Mouse (Mus musculus): ENCODE data around the gene Nkain4. TPM values are rescaled to one million over a fixed set of nuclear protein-coding genes. Genes with fewer than 3 reads are reported as not detected.
A peak's percentile ranks its signal among the peaks of the same experiment; 100 is the strongest.

The Nkain4 gene
- polyA plus RNA-seq (2012; rRNA removed), result 2.1 and 4.8 TPM in 2 replicates

- TF ChIP-seq CTCF (IDR thresholded peaks at IDR 0.05; ENCODE audit: extremely low read depth, insufficient read length, insufficient replicate concordance, low read depth, low read length) (0 out of 2 replicates have a peak, but pooled peaks have one; percentile 8), POLR2A (IDR thresholded peaks at IDR 0.05; ENCODE audit: low read depth, low read length) (no peak)
- H3K4me3 ChIP-seq (ENCODE audit: low read depth, low read length), result peak within 1 kb of the TSS; percentile 62
- 2% methylated on average over 52 of the region's 52 CpGs for WGBS
- no peaks in the 10 kb centered on the region for H3K36me3 ChIP-seq (ENCODE audit: control insufficient read depth, insufficient read depth, low read length)
- no peaks in the 10 kb centered on the region for H3K4me1 ChIP-seq (ENCODE audit: control insufficient read depth, insufficient read depth, insufficient read length, low read length)
- 0 out of 2 replicates have a peak, but pooled peaks cover 7% of the 10 kb centered on the region for H3K27me3 ChIP-seq (ENCODE audit: control insufficient read depth, insufficient read depth, low read length)
- no peak within 1 kb of the TSS for H3K27ac ChIP-seq (ENCODE audit: insufficient read depth, low read depth, low read length)
Measured at GRCm38 (mm10) chr2:180954061-180955047, at the start of gene Nkain4. Nkain4 (minus strand) TSS chr2:180954699.

GRCm38 (mm10) chr2:180996905-180997304 lies 42.4 kb upstream of the Nkain4 start:
- Histone ChIP-seq H3K4me1 (ENCODE audit: control insufficient read depth, insufficient read depth, insufficient read length, low read length) (no peaks in the 10 kb centered on the region), H3K36me3 (ENCODE audit: control insufficient read depth, insufficient read depth, low read length) (no peaks in the 10 kb centered on the region), H3K4me3 (ENCODE audit: low read depth, low read length) (no peak overlapping the region), H3K27me3 (ENCODE audit: control insufficient read depth, insufficient read depth, low read length) (no peaks in the 10 kb centered on the region), H3K27ac (ENCODE audit: insufficient read depth, low read depth, low read length) (no peak overlapping the region)
- 69% methylated on average over 3 of the region's 3 CpGs for WGBS
- TF ChIP-seq POLR2A (IDR thresholded peaks at IDR 0.05; ENCODE audit: low read depth, low read length) (no peak), CTCF (IDR thresholded peaks at IDR 0.05; ENCODE audit: extremely low read depth, insufficient read length, insufficient replicate concordance, low read depth, low read length) (no peak)

GRCm38 (mm10) chr2:180996436-180996835 lies 41.9 kb upstream of the Nkain4 start:
- Histone ChIP-seq H3K4me3 (ENCODE audit: low read depth, low read length) (no peak overlapping the region), H3K36me3 (ENCODE audit: control insufficient read depth, insufficient read depth, low read length) (no peaks in the 10 kb centered on the region), H3K4me1 (ENCODE audit: control insufficient read depth, insufficient read depth, insufficient read length, low read length) (no peaks in the 10 kb centered on the region), H3K27ac (ENCODE audit: insufficient read depth, low read depth, low read length) (no peak overlapping the region), H3K27me3 (ENCODE audit: control insufficient read depth, insufficient read depth, low read length) (no peaks in the 10 kb centered on the region)
- no peak for TF ChIP-seq POLR2A (IDR thresholded peaks at IDR 0.05; ENCODE audit: low read depth, low read length)
- peak; percentile 75; the same call in 1 of the 2 replicates for TF ChIP-seq CTCF (IDR thresholded peaks at IDR 0.05; ENCODE audit: extremely low read depth, insufficient read length, insufficient replicate concordance, low read depth, low read length)
- 10% methylated on average over 5 of the region's 5 CpGs for WGBS

- H3K36me3 ChIP-seq (ENCODE audit: control insufficient read depth, insufficient read depth, low read length), result no peaks in the 10 kb centered on the region
- 76% methylated on average over 4 of the region's 4 CpGs for WGBS
- no peak overlapping the region for H3K4me3 ChIP-seq (ENCODE audit: low read depth, low read length)
- TF ChIP-seq CTCF (IDR thresholded peaks at IDR 0.05; ENCODE audit: extremely low read depth, insufficient read length, insufficient replicate concordance, low read depth, low read length) (no peak), POLR2A (IDR thresholded peaks at IDR 0.05; ENCODE audit: low read depth, low read length) (no peak)
- H3K27me3 ChIP-seq (ENCODE audit: control insufficient read depth, insufficient read depth, low read length), result no peaks in the 10 kb centered on the region
- H3K27ac ChIP-seq (ENCODE audit: insufficient read depth, low read depth, low read length), result no peak overlapping the region
- no peaks in the 10 kb centered on the region for H3K4me1 ChIP-seq (ENCODE audit: control insufficient read depth, insufficient read depth, insufficient read length, low read length)
Measured at GRCm38 (mm10) chr2:180995457-180995856, 41.0 kb upstream of the Nkain4 start.

GRCm38 (mm10) chr2:180994360-180994759 lies 39.9 kb upstream of the Nkain4 start:
- Histone ChIP-seq H3K27ac (ENCODE audit: insufficient read depth, low read depth, low read length) (no peak overlapping the region), H3K4me1 (ENCODE audit: control insufficient read depth, insufficient read depth, insufficient read length, low read length) (no peaks in the 10 kb centered on the region), H3K36me3 (ENCODE audit: control insufficient read depth, insufficient read depth, low read length) (no peaks in the 10 kb centered on the region), H3K4me3 (ENCODE audit: low read depth, low read length) (no peak overlapping the region), H3K27me3 (ENCODE audit: control insufficient read depth, insufficient read depth, low read length) (no peaks in the 10 kb centered on the region)
- TF ChIP-seq POLR2A (IDR thresholded peaks at IDR 0.05; ENCODE audit: low read depth, low read length), result no peak
- no peak for TF ChIP-seq CTCF (IDR thresholded peaks at IDR 0.05; ENCODE audit: extremely low read depth, insufficient read length, insufficient replicate concordance, low read depth, low read length)
- 64% methylated on average over 2 of the region's 2 CpGs for WGBS

- no peaks in the 10 kb centered on the region for H3K27me3 ChIP-seq (ENCODE audit: control insufficient read depth, insufficient read depth, low read length)
- H3K4me3 ChIP-seq (ENCODE audit: low read depth, low read length), result no peak overlapping the region
- 69% methylated on average over 4 of the region's 4 CpGs for WGBS
- TF ChIP-seq CTCF (IDR thresholded peaks at IDR 0.05; ENCODE audit: extremely low read depth, insufficient read length, insufficient replicate concordance, low read depth, low read length), result no peak
- no peak for TF ChIP-seq POLR2A (IDR thresholded peaks at IDR 0.05; ENCODE audit: low read depth, low read length)
- H3K4me1 ChIP-seq (ENCODE audit: control insufficient read depth, insufficient read depth, insufficient read length, low read length), result no peaks in the 10 kb centered on the region
- H3K36me3 ChIP-seq (ENCODE audit: control insufficient read depth, insufficient read depth, low read length), result no peaks in the 10 kb centered on the region
- H3K27ac ChIP-seq (ENCODE audit: insufficient read depth, low read depth, low read length), result no peak overlapping the region
Measured at GRCm38 (mm10) chr2:180990347-180990746, 35.8 kb upstream of the Nkain4 start.

GRCm38 (mm10) chr2:180988948-180989347 lies 34.4 kb upstream of the Nkain4 start:
- Histone ChIP-seq H3K4me3 (ENCODE audit: low read depth, low read length) (no peak overlapping the region), H3K4me1 (ENCODE audit: control insufficient read depth, insufficient read depth, insufficient read length, low read length) (no peaks in the 10 kb centered on the region), H3K36me3 (ENCODE audit: control insufficient read depth, insufficient read depth, low read length) (no peaks in the 10 kb centered on the region), H3K27ac (ENCODE audit: insufficient read depth, low read depth, low read length) (no peak overlapping the region), H3K27me3 (ENCODE audit: control insufficient read depth, insufficient read depth, low read length) (no peaks in the 10 kb centered on the region)
- 68% methylated on average over 1 of the region's 1 CpGs for WGBS
- TF ChIP-seq POLR2A (IDR thresholded peaks at IDR 0.05; ENCODE audit: low read depth, low read length) (no peak), CTCF (IDR thresholded peaks at IDR 0.05; ENCODE audit: extremely low read depth, insufficient read length, insufficient replicate concordance, low read depth, low read length) (no peak)

All from small intestine, adult 2 months (tissue).